Mouse (Mus musculus) E14TG2a.4 (cell line): ENCODE measurements around the gene Mycn.

Source experiments
- CTCF ChIP-seq: conservative IDR thresholded peaks from 2 replicates; pipeline ENCODE4 v1.5.1; 2014; ENCODE audit warnings: low read length
- NANOG ChIP-seq: IDR thresholded peaks from 2 replicates; pipeline ENCODE4 v1.6.1; 2014; ENCODE audit warnings: borderline replicate concordance, low read length, mixed read lengths

DNA sequence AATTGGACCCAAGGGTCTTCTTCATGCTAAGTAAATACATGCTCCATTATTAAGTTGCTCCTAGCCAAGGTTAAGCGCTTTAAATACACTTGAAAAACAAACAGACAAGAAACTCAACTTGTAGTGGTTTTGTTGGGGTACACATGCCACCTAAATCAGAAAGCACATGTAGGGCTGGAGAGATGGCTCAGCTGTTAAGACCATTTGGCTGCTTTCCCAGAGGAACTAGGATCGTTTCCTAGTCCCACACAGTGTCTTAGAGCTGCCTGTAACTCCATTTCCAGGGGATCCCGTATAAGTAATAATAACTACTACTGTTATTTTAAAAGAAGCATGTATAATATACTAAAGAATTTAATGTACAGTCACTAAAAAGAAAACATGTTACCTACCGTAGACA, 5.9 kb upstream of the Mycn start:
- TF ChIP-seq CTCF (no peak), NANOG (no peak)
